Mouse (Mus musculus): ENCODE results near the gene Rhoh. TPM values are rescaled to one million over a fixed set of nuclear protein-coding genes. Genes with fewer than 3 reads are reported as not detected.

The Rhoh gene
- total RNA-seq, 1 experiment, result 0.27 TPM

DNA sequence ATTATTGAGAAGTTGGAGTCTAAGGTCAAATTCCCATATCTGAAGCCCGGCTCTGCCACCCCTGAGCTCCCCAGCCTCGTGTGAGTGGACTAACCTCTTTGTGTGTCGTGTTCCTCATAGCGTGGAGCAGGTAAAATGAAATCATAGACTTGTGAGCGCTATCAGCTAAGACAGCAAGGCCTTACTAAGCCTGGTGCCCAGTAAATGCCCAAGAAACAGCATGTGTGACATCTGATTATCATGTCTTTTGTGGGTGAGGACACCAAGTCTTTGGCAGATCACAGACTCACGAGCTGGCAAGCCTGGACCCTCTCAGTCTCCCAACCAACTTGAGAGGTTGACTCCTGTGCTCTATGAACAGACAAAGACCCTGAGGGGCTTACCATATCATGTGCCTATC, 39.1 kb downstream of the Rhoh start:
- DNase-seq (ENCODE audit: low read depth, low spot score), result no peak
- Histone ChIP-seq H3K4me1 (ENCODE audit: control insufficient read depth in 2 of 2, insufficient read depth in 2 of 2, low read length in 2 of 2, poor library complexity in 1 of 2) (no peaks in the 10 kb centered on the region), H3K27ac (ENCODE audit: insufficient read depth, low read depth, low read length, poor library complexity, severe bottlenecking) (no peak overlapping the region), H3K36me3 (ENCODE audit: control insufficient read depth, insufficient read depth, low read length, poor library complexity, severe bottlenecking) (no peaks in the 10 kb centered on the region), H3K9ac (ENCODE audit: insufficient read depth, low read depth, low read length, poor library complexity, severe bottlenecking) (no peak overlapping the region), H3K9me3 (ENCODE audit: control insufficient read depth, insufficient read depth, low read depth, low read length) (no peaks in the 10 kb centered on the region), H3K4me3 (ENCODE audit: insufficient read depth in 1 of 2, low read depth in 1 of 2, low read length in 2 of 2, poor library complexity in 1 of 2, severe bottlenecking in 1 of 2) (no peak overlapping the region)
- in situ Hi-C loops (cut with MboI; ENCODE audit: low sequenced_read_pairs in 2 of 2, unreplicated experiment in 2 of 2), result no loop called here
- TF ChIP-seq ZNF384 (IDR thresholded peaks at IDR 0.05; ENCODE audit: low read depth, low read length) (no peak), CHD2 (IDR thresholded peaks at IDR 0.05; ENCODE audit: low read depth, low read length) (no peak), MAFK (IDR thresholded peaks at IDR 0.05; ENCODE audit: insufficient read depth, low read depth, low read length) (no peak), ZC3H11A (IDR thresholded peaks at IDR 0.05; ENCODE audit: borderline replicate concordance, low read depth, low read length) (no peak), HCFC1 (IDR thresholded peaks at IDR 0.05; ENCODE audit: borderline replicate concordance, insufficient read depth, low read length) (no peak)

GRCm38 (mm10) chr5:65900862-65901265, 39.9 kb downstream of the Rhoh start:
- no peaks in the 10 kb centered on the region for H3K9me3 ChIP-seq (ENCODE audit: control insufficient read depth, insufficient read depth, low read depth, low read length)
- H3K4me3 ChIP-seq (ENCODE audit: insufficient read depth in 1 of 2, low read depth in 1 of 2, low read length in 2 of 2, poor library complexity in 1 of 2, severe bottlenecking in 1 of 2), result no peak overlapping the region
- no peak overlapping the region for H3K27ac ChIP-seq (ENCODE audit: insufficient read depth, low read depth, low read length, poor library complexity, severe bottlenecking)
- no peak overlapping the region for H3K9ac ChIP-seq (ENCODE audit: insufficient read depth, low read depth, low read length, poor library complexity, severe bottlenecking)
- H3K36me3 ChIP-seq (ENCODE audit: control insufficient read depth, insufficient read depth, low read length, poor library complexity, severe bottlenecking), result no peaks in the 10 kb centered on the region
- no peak for TF ChIP-seq HCFC1 (IDR thresholded peaks at IDR 0.05; ENCODE audit: borderline replicate concordance, insufficient read depth, low read length)
- no peaks in the 10 kb centered on the region for H3K4me1 ChIP-seq (ENCODE audit: control insufficient read depth in 2 of 2, insufficient read depth in 2 of 2, low read length in 2 of 2, poor library complexity in 1 of 2)
- DNase-seq (ENCODE audit: low read depth, low spot score), result no peak
- in situ Hi-C loops (cut with MboI; ENCODE audit: low sequenced_read_pairs in 2 of 2, unreplicated experiment in 2 of 2), result no loop called here

DNA sequence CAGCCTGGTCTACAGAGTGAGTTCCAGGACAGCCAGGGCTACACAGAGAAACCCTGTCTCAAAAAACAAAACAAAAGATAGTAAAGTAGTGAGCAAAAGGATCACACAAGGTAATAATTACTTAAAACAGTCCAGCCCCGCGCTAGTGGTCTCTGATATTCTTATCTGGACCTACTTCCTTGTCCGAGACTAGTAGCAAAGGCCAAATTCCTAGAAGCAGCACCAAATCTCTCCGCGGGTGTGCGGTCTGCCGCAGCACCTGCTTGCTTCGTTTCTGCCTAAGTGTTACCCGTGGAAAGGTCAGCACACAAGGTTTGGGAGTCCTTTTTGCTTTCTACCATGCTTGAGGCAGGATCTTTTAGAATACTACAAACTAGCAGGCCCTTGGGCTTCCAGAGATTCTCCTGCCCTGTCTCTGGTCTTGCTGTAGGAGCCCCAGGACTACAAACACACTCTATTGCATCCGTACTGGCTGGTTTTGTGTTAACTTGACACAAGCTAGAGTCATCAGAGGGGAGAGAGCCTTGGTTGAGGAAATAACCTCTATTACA, 40.9 kb downstream of the Rhoh start:
- Histone ChIP-seq H3K36me3 (ENCODE audit: control insufficient read depth, insufficient read depth, low read length, poor library complexity, severe bottlenecking) (no peaks in the 10 kb centered on the region), H3K4me3 (ENCODE audit: insufficient read depth in 1 of 2, low read depth in 1 of 2, low read length in 2 of 2, poor library complexity in 1 of 2, severe bottlenecking in 1 of 2) (no peak overlapping the region), H3K27ac (ENCODE audit: insufficient read depth, low read depth, low read length, poor library complexity, severe bottlenecking) (no peak overlapping the region), H3K9ac (ENCODE audit: insufficient read depth, low read depth, low read length, poor library complexity, severe bottlenecking) (no peak overlapping the region), H3K9me3 (ENCODE audit: control insufficient read depth, insufficient read depth, low read depth, low read length) (no peaks in the 10 kb centered on the region), H3K4me1 (ENCODE audit: control insufficient read depth in 2 of 2, insufficient read depth in 2 of 2, low read length in 2 of 2, poor library complexity in 1 of 2) (no peaks in the 10 kb centered on the region)
- TF ChIP-seq ZC3H11A (IDR thresholded peaks at IDR 0.05; ENCODE audit: borderline replicate concordance, low read depth, low read length) (no peak), ZNF384 (IDR thresholded peaks at IDR 0.05; ENCODE audit: low read depth, low read length) (no peak), MAFK (IDR thresholded peaks at IDR 0.05; ENCODE audit: insufficient read depth, low read depth, low read length) (no peak), CHD2 (IDR thresholded peaks at IDR 0.05; ENCODE audit: low read depth, low read length) (no peak), HCFC1 (IDR thresholded peaks at IDR 0.05; ENCODE audit: borderline replicate concordance, insufficient read depth, low read length) (no peak)
- in situ Hi-C loops (cut with MboI; ENCODE audit: low sequenced_read_pairs in 2 of 2, unreplicated experiment in 2 of 2), result no loop called here
- no peak for DNase-seq (ENCODE audit: low read depth, low spot score)

- H3K9me3 ChIP-seq (ENCODE audit: control insufficient read depth, insufficient read depth, low read depth, low read length), result no peaks in the 10 kb centered on the region
- H3K4me3 ChIP-seq (ENCODE audit: insufficient read depth in 1 of 2, low read depth in 1 of 2, low read length in 2 of 2, poor library complexity in 1 of 2, severe bottlenecking in 1 of 2), result no peak overlapping the region
- TF ChIP-seq ZC3H11A (IDR thresholded peaks at IDR 0.05; ENCODE audit: borderline replicate concordance, low read depth, low read length), result no peak
- no peak for TF ChIP-seq MAFK (IDR thresholded peaks at IDR 0.05; ENCODE audit: insufficient read depth, low read depth, low read length)
- no peak for TF ChIP-seq ZNF384 (IDR thresholded peaks at IDR 0.05; ENCODE audit: low read depth, low read length)
- H3K27ac ChIP-seq (ENCODE audit: insufficient read depth, low read depth, low read length, poor library complexity, severe bottlenecking), result no peak overlapping the region
- no peaks in the 10 kb centered on the region for H3K36me3 ChIP-seq (ENCODE audit: control insufficient read depth, insufficient read depth, low read length, poor library complexity, severe bottlenecking)
- DNase-seq (ENCODE audit: low read depth, low spot score), result no peak
- H3K4me1 ChIP-seq (ENCODE audit: control insufficient read depth in 2 of 2, insufficient read depth in 2 of 2, low read length in 2 of 2, poor library complexity in 1 of 2), result no peaks in the 10 kb centered on the region
- no peak overlapping the region for H3K9ac ChIP-seq (ENCODE audit: insufficient read depth, low read depth, low read length, poor library complexity, severe bottlenecking)
- in situ Hi-C loops (cut with MboI; ENCODE audit: low sequenced_read_pairs in 2 of 2, unreplicated experiment in 2 of 2), result no loop called here
Measured at GRCm38 (mm10) chr5:65902811-65903210, 41.8 kb downstream of the Rhoh start.

DNA sequence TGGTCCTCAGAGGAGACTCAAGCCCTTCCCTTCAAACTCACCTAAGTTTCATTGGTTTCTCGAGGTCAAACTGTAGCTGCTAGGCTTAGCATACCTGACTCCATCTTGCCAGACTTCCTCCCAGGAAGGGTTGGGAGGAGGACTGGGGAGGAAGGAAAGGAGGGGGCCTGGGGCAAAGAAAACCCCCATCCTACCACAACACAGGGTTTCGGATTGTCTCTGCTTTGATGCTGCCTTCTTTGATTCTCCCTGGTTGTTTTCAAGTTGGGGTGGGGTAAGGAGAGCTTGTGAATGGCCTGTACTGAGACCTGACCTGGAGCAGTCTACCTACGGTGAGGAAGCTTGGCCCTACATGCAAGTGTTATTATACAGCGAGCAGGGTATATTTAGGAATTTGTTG, 43.5 kb downstream of the Rhoh start:
- H3K4me3 ChIP-seq (ENCODE audit: insufficient read depth in 1 of 2, low read depth in 1 of 2, low read length in 2 of 2, poor library complexity in 1 of 2, severe bottlenecking in 1 of 2), result no peak overlapping the region
- no peaks in the 10 kb centered on the region for H3K4me1 ChIP-seq (ENCODE audit: control insufficient read depth in 2 of 2, insufficient read depth in 2 of 2, low read length in 2 of 2, poor library complexity in 1 of 2)
- H3K9me3 ChIP-seq (ENCODE audit: control insufficient read depth, insufficient read depth, low read depth, low read length), result no peaks in the 10 kb centered on the region
- no peak for DNase-seq (ENCODE audit: low read depth, low spot score)
- H3K9ac ChIP-seq (ENCODE audit: insufficient read depth, low read depth, low read length, poor library complexity, severe bottlenecking), result no peak overlapping the region
- in situ Hi-C loops (cut with MboI; ENCODE audit: low sequenced_read_pairs in 2 of 2, unreplicated experiment in 2 of 2), result no loop called here
- TF ChIP-seq HCFC1 (IDR thresholded peaks at IDR 0.05; ENCODE audit: borderline replicate concordance, insufficient read depth, low read length), result no peak
- TF ChIP-seq CHD2 (IDR thresholded peaks at IDR 0.05; ENCODE audit: low read depth, low read length), result no peak
- no peak for TF ChIP-seq MAFK (IDR thresholded peaks at IDR 0.05; ENCODE audit: insufficient read depth, low read depth, low read length)
- no peak for TF ChIP-seq ZC3H11A (IDR thresholded peaks at IDR 0.05; ENCODE audit: borderline replicate concordance, low read depth, low read length)
- no peaks in the 10 kb centered on the region for H3K36me3 ChIP-seq (ENCODE audit: control insufficient read depth, insufficient read depth, low read length, poor library complexity, severe bottlenecking)
- no peak overlapping the region for H3K27ac ChIP-seq (ENCODE audit: insufficient read depth, low read depth, low read length, poor library complexity, severe bottlenecking)
